Mouse (Mus musculus): ENCODE measurements around the gene Zfhx3. TPM values are rescaled to one million over a fixed set of nuclear protein-coding genes. Genes with fewer than 3 reads are reported as not detected.

The Zfhx3 gene
- polyA plus RNA-seq, 1 experiment from 2014 or later, result 17.8 TPM

GRCm38 (mm10) chr8:108781192-108781591, 838.7 kb downstream of the Zfhx3 start:
- H3K4me1 ChIP-seq (ENCODE audit: control insufficient read depth, insufficient read depth, low read depth, low read length), result peaks cover 5% of the 10 kb centered on the region
- H3K27me3 ChIP-seq (replicated peaks; ENCODE audit: control insufficient read depth, insufficient read depth, low read length), result peaks cover 8% of the 10 kb centered on the region; the same call in 1 of the 2 replicates
- no peak overlapping the region for H3K4me3 ChIP-seq (ENCODE audit: low read length)
- H3K36me3 ChIP-seq (ENCODE audit: control insufficient read depth, insufficient read depth, low read length), result no peaks in the 10 kb centered on the region
- ATAC-seq, result no peak
- H3K9me3 ChIP-seq (ENCODE audit: control insufficient read depth, low read length), result no peaks in the 10 kb centered on the region
- H3K27ac ChIP-seq (ENCODE audit: low read depth, low read length), result no peak overlapping the region
- no peak overlapping the region for H3K9ac ChIP-seq (ENCODE audit: low read depth, low read length)
- no peak overlapping the region for H3K4me2 ChIP-seq (ENCODE audit: low read length)
- 71% methylated on average over 5 of the region's 5 CpGs for whole genome bisulfite sequencing

GRCm38 (mm10) chr8:108783155-108783554, 840.7 kb downstream of the Zfhx3 start:
- no peaks in the 10 kb centered on the region for H3K9me3 ChIP-seq (ENCODE audit: control insufficient read depth, low read length)
- H3K4me1 ChIP-seq (ENCODE audit: control insufficient read depth, insufficient read depth, low read depth, low read length), result peaks cover 2% of the 10 kb centered on the region
- 71% methylated on average over 10 of the region's 10 CpGs for WGBS
- H3K4me2 ChIP-seq (ENCODE audit: low read length), result no peak overlapping the region
- H3K9ac ChIP-seq (ENCODE audit: low read depth, low read length), result no peak overlapping the region
- H3K4me3 ChIP-seq (ENCODE audit: low read length), result no peak overlapping the region
- H3K27ac ChIP-seq (ENCODE audit: low read depth, low read length), result no peak overlapping the region
- no peak for ATAC-seq
- no peaks in the 10 kb centered on the region for H3K36me3 ChIP-seq (ENCODE audit: control insufficient read depth, insufficient read depth, low read length)
- peaks cover 13% of the 10 kb centered on the region for H3K27me3 ChIP-seq (replicated peaks; ENCODE audit: control insufficient read depth, insufficient read depth, low read length)

- peaks cover 22% of the 10 kb centered on the region for H3K4me1 ChIP-seq (ENCODE audit: control insufficient read depth, insufficient read depth, low read depth, low read length)
- peaks cover 9% of the 10 kb centered on the region for H3K36me3 ChIP-seq (ENCODE audit: control insufficient read depth, insufficient read depth, low read length)
- H3K9me3 ChIP-seq (ENCODE audit: control insufficient read depth, low read length), result peaks cover 7% of the 10 kb centered on the region
- peak; percentile 70; the same call in 1 of the 2 replicates for ATAC-seq
- 17% methylated on average over 6 of the region's 6 CpGs for WGBS
- H3K9ac ChIP-seq (ENCODE audit: low read depth, low read length), result 0 out of 2 replicates have a peak overlapping the region, but pooled peaks have one; percentile 23
- peak overlapping the region; percentile 21 for H3K4me2 ChIP-seq (ENCODE audit: low read length)
- 0 out of 2 replicates have a peak overlapping the region, but pooled peaks have one; percentile 12 for H3K27ac ChIP-seq (ENCODE audit: low read depth, low read length)
- H3K4me3 ChIP-seq (ENCODE audit: low read length), result no peak overlapping the region
- H3K27me3 ChIP-seq (replicated peaks; ENCODE audit: control insufficient read depth, insufficient read depth, low read length), result peaks cover 15% of the 10 kb centered on the region
These were observed 845.8 kb downstream of the Zfhx3 start for GRCm38 (mm10) chr8:108788156-108788761.

GRCm38 (mm10) chr8:108788762-108789157, 846.3 kb downstream of the Zfhx3 start:
- Histone ChIP-seq H3K4me1 (ENCODE audit: control insufficient read depth, insufficient read depth, low read depth, low read length) (peaks cover 22% of the 10 kb centered on the region), H3K27ac (ENCODE audit: low read depth, low read length) (no peak overlapping the region), H3K9ac (ENCODE audit: low read depth, low read length) (no peak overlapping the region), H3K4me2 (ENCODE audit: low read length) (peak overlapping the region; percentile 13; the same call in 1 of the 2 replicates), H3K36me3 (ENCODE audit: control insufficient read depth, insufficient read depth, low read length) (peaks cover 12% of the 10 kb centered on the region), H3K4me3 (ENCODE audit: low read length) (no peak overlapping the region), H3K27me3 (replicated peaks; ENCODE audit: control insufficient read depth, insufficient read depth, low read length) (peaks cover 15% of the 10 kb centered on the region), H3K9me3 (ENCODE audit: control insufficient read depth, low read length) (peaks cover 8% of the 10 kb centered on the region)
- no peak for ATAC-seq
- WGBS, result 19% methylated on average over 10 of the region's 10 CpGs

- H3K4me3 ChIP-seq (ENCODE audit: low read length), result no peak overlapping the region
- no peak overlapping the region for H3K9ac ChIP-seq (ENCODE audit: low read depth, low read length)
- peaks cover 22% of the 10 kb centered on the region for H3K4me1 ChIP-seq (ENCODE audit: control insufficient read depth, insufficient read depth, low read depth, low read length)
- ATAC-seq, result peak; percentile 59
- peaks cover 10% of the 10 kb centered on the region for H3K27me3 ChIP-seq (replicated peaks; ENCODE audit: control insufficient read depth, insufficient read depth, low read length)
- 45% methylated on average over 14 of the region's 14 CpGs for WGBS
- peaks cover 22% of the 10 kb centered on the region for H3K36me3 ChIP-seq (ENCODE audit: control insufficient read depth, insufficient read depth, low read length)
- H3K4me2 ChIP-seq (ENCODE audit: low read length), result no peak overlapping the region
- peaks cover 8% of the 10 kb centered on the region for H3K9me3 ChIP-seq (ENCODE audit: control insufficient read depth, low read length)
- H3K27ac ChIP-seq (ENCODE audit: low read depth, low read length), result no peak overlapping the region
These were observed 848.3 kb downstream of the Zfhx3 start for GRCm38 (mm10) chr8:108790559-108791293.

- ATAC-seq, result no peak
- Histone ChIP-seq H3K9ac (ENCODE audit: low read depth, low read length) (no peak overlapping the region), H3K4me3 (ENCODE audit: low read length) (no peak overlapping the region), H3K27me3 (replicated peaks; ENCODE audit: control insufficient read depth, insufficient read depth, low read length) (peaks cover 2% of the 10 kb centered on the region; the same call in 1 of the 2 replicates), H3K4me2 (ENCODE audit: low read length) (no peak overlapping the region), H3K9me3 (ENCODE audit: control insufficient read depth, low read length) (peaks cover 8% of the 10 kb centered on the region), H3K4me1 (ENCODE audit: control insufficient read depth, insufficient read depth, low read depth, low read length) (peaks cover 10% of the 10 kb centered on the region), H3K36me3 (ENCODE audit: control insufficient read depth, insufficient read depth, low read length) (peaks cover 27% of the 10 kb centered on the region), H3K27ac (ENCODE audit: low read depth, low read length) (no peak overlapping the region)
- WGBS, result 89% methylated on average over 3 of the region's 3 CpGs
These were observed 853.6 kb downstream of the Zfhx3 start for GRCm38 (mm10) chr8:108796076-108796475.

- peaks cover 9% of the 10 kb centered on the region for H3K4me1 ChIP-seq (ENCODE audit: control insufficient read depth, insufficient read depth, low read depth, low read length)
- H3K27me3 ChIP-seq (replicated peaks; ENCODE audit: control insufficient read depth, insufficient read depth, low read length), result peaks cover 2% of the 10 kb centered on the region; the same call in 1 of the 2 replicates
- peaks cover 8% of the 10 kb centered on the region for H3K9me3 ChIP-seq (ENCODE audit: control insufficient read depth, low read length)
- no peak overlapping the region for H3K4me3 ChIP-seq (ENCODE audit: low read length)
- H3K27ac ChIP-seq (ENCODE audit: low read depth, low read length), result no peak overlapping the region
- WGBS, result 62% methylated on average over 3 of the region's 3 CpGs
- no peak for ATAC-seq
- no peak overlapping the region for H3K4me2 ChIP-seq (ENCODE audit: low read length)
- H3K36me3 ChIP-seq (ENCODE audit: control insufficient read depth, insufficient read depth, low read length), result peaks cover 27% of the 10 kb centered on the region
- H3K9ac ChIP-seq (ENCODE audit: low read depth, low read length), result no peak overlapping the region
These were observed 854.4 kb downstream of the Zfhx3 start for GRCm38 (mm10) chr8:108796882-108797281.

- Histone ChIP-seq H3K9me3 (ENCODE audit: control insufficient read depth, low read length) (peaks cover 2% of the 10 kb centered on the region; the same call in 1 of the 2 replicates), H3K36me3 (ENCODE audit: control insufficient read depth, insufficient read depth, low read length) (peaks cover 20% of the 10 kb centered on the region), H3K9ac (ENCODE audit: low read depth, low read length) (no peak overlapping the region), H3K27me3 (replicated peaks; ENCODE audit: control insufficient read depth, insufficient read depth, low read length) (no peaks in the 10 kb centered on the region), H3K4me1 (ENCODE audit: control insufficient read depth, insufficient read depth, low read depth, low read length) (peaks cover 9% of the 10 kb centered on the region), H3K27ac (ENCODE audit: low read depth, low read length) (0 out of 2 replicates have a peak overlapping the region, but pooled peaks have one; percentile 40), H3K4me3 (ENCODE audit: low read length) (no peak overlapping the region), H3K4me2 (ENCODE audit: low read length) (no peak overlapping the region)
- peak; percentile 84 for ATAC-seq
- 29% methylated on average over 12 of the region's 12 CpGs for WGBS
These were observed 855.6 kb downstream of the Zfhx3 start for GRCm38 (mm10) chr8:108798012-108798411.

GRCm38 (mm10) chr8:108799250-108799649, 856.8 kb downstream of the Zfhx3 start:
- H3K9ac ChIP-seq (ENCODE audit: low read depth, low read length), result no peak overlapping the region
- H3K27me3 ChIP-seq (replicated peaks; ENCODE audit: control insufficient read depth, insufficient read depth, low read length), result no peaks in the 10 kb centered on the region
- WGBS, result 91% methylated on average over 6 of the region's 6 CpGs
- no peaks in the 10 kb centered on the region; the same call in 1 of the 2 replicates for H3K9me3 ChIP-seq (ENCODE audit: control insufficient read depth, low read length)
- no peak overlapping the region for H3K27ac ChIP-seq (ENCODE audit: low read depth, low read length)
- no peak overlapping the region for H3K4me3 ChIP-seq (ENCODE audit: low read length)
- ATAC-seq, result no peak
- no peak overlapping the region for H3K4me2 ChIP-seq (ENCODE audit: low read length)
- H3K4me1 ChIP-seq (ENCODE audit: control insufficient read depth, insufficient read depth, low read depth, low read length), result peaks cover 9% of the 10 kb centered on the region
- peaks cover 10% of the 10 kb centered on the region for H3K36me3 ChIP-seq (ENCODE audit: control insufficient read depth, insufficient read depth, low read length)

Data from hindbrain, embryonic 16.5 days (tissue).